Mouse (Mus musculus) bone marrow, adult 2 months (tissue): ENCODE results near the gene Trim56. TPM values are rescaled to one million over a fixed set of nuclear protein-coding genes. Genes with fewer than 3 reads are reported as not detected.
"Not testable (repeated sequence)": the region's sequence is repeated elsewhere in the genome, so short reads cannot be mapped to it uniquely, and the experiment has no call there.

Experiments used
- H3K27ac ChIP-seq: fragments of 200-500 bp; 2 replicates; pipeline ENCODE4 v1.5.1; 2012; ENCODE audit warnings: low read depth, mild to moderate bottlenecking, control low read depth, inconsistent platforms, low read length; ENCODE audit not compliant: control insufficient read depth, poor library complexity, insufficient read depth
- H3K4me1 ChIP-seq: fragments of 200-500 bp; 2 replicates; pipeline ENCODE4 v1.6.1; 2011; ENCODE audit warnings: low read length; ENCODE audit not compliant: control insufficient read depth, insufficient read depth
- H3K4me3 ChIP-seq: fragments of 200-500 bp; replicated peaks from 2 replicates; pipeline ENCODE3; 2011; ENCODE audit warnings: mild to moderate bottlenecking, low read depth, low read length, control low read depth; ENCODE audit not compliant: control insufficient read depth
- CTCF ChIP-seq: fragments of 200-500 bp; IDR thresholded peaks from 2 replicates; pipeline ENCODE4 v1.5.1; 2011; ENCODE audit warnings: low read length, control low read depth; ENCODE audit not compliant: control insufficient read depth, insufficient read depth
- POLR2A ChIP-seq: fragments of 200-500 bp; IDR thresholded peaks from 2 replicates; pipeline ENCODE4 v1.6.1; 2011; ENCODE audit warnings: low read depth, mild to moderate bottlenecking, control low read depth, low read length, borderline replicate concordance; ENCODE audit not compliant: control insufficient read depth
- WGBS: fragments of 180-500 bp; shearing (Covaris S2); methylation state at CpG from one replicate; pipeline ENCODE4 v1.1.7; 2018; 5-methylcytosine and 5-hydroxymethylcytosine counted together
- polyA plus RNA-seq: library from polyadenylated mRNA; stranded (reverse); fragments of >200 nt; gene quantifications from 2 replicates; pipeline ENCODE4 v1.2.4, GENCODE M21; 2011; ENCODE audit warnings: low replicate concordance; ENCODE audit not compliant: missing spikeins, insufficient read depth, insufficient read length

Gene Trim56
- polyA plus RNA-seq, 1 experiment = 31.3 TPM

- Histone ChIP-seq H3K4me3 (no peak overlapping the region), H3K4me1 (peaks cover 1% of the 10 kb centered on the region), H3K27ac (no peak overlapping the region)
- WGBS = 34% methylated on average over 11 of the region's 11 CpGs
- no peak for TF ChIP-seq CTCF
- TF ChIP-seq POLR2A = no peak
Observed at GRCm38 (mm10) chr5:137134959-137135358, 18.9 kb upstream of the Trim56 start.

GRCm38 (mm10) chr5:137131490-137131889, 15.5 kb upstream of the Trim56 start:
- Histone ChIP-seq H3K27ac (no peak overlapping the region), H3K4me3 (no peak overlapping the region), H3K4me1 (peaks cover 1% of the 10 kb centered on the region)
- 0% methylated on average over 3 of the region's 3 CpGs for WGBS
- TF ChIP-seq CTCF (peak; percentile 90), POLR2A (no peak)

- H3K27ac ChIP-seq = no peak overlapping the region
- TF ChIP-seq CTCF (no peak), POLR2A (no peak)
- H3K4me3 ChIP-seq = no peak overlapping the region
- WGBS = 42% methylated on average over 5 of the region's 5 CpGs
- peaks cover 1% of the 10 kb centered on the region for H3K4me1 ChIP-seq
Observed at GRCm38 (mm10) chr5:137129281-137129680, 13.3 kb upstream of the Trim56 start.

GRCm38 (mm10) chr5:137123516-137123915, 7.5 kb upstream of the Trim56 start:
- TF ChIP-seq POLR2A = no peak
- no peak for TF ChIP-seq CTCF
- Histone ChIP-seq H3K4me1 (no peaks in the 10 kb centered on the region), H3K27ac (no peak overlapping the region), H3K4me3 (no peak overlapping the region)
- 67% methylated on average over 4 of the region's 4 CpGs for WGBS

- Histone ChIP-seq H3K4me3 (no peak overlapping the region), H3K4me1 (no peaks in the 10 kb centered on the region), H3K27ac (no peak overlapping the region)
- 20% methylated on average over 14 of the region's 14 CpGs for WGBS
- TF ChIP-seq POLR2A (no peak), CTCF (peak; percentile 91)
Observed at GRCm38 (mm10) chr5:137122686-137123193, 6.7 kb upstream of the Trim56 start.

- 69% methylated on average over 4 of the region's 4 CpGs for WGBS
- Histone ChIP-seq H3K4me3 (no peak overlapping the region), H3K27ac (no peak overlapping the region), H3K4me1 (no peaks in the 10 kb centered on the region)
- TF ChIP-seq CTCF (no peak), POLR2A (no peak)
Observed at GRCm38 (mm10) chr5:137121280-137121679, 5.3 kb upstream of the Trim56 start.

GRCm38 (mm10) chr5:137118878-137119277, 2.9 kb upstream of the Trim56 start:
- 89% methylated on average over 4 of the region's 4 CpGs for WGBS
- peaks cover 3% of the 10 kb centered on the region; the same call in 1 of the 2 replicates for H3K4me1 ChIP-seq
- H3K4me3 ChIP-seq = no peak overlapping the region
- H3K27ac ChIP-seq = no peak overlapping the region
- TF ChIP-seq CTCF = no peak
- no peak for TF ChIP-seq POLR2A

GRCm38 (mm10) chr5:137117994-137118393, 2.0 kb upstream of the Trim56 start:
- not testable (repeated sequence) for H3K4me1 ChIP-seq, H3K27ac ChIP-seq, H3K4me3 ChIP-seq
- WGBS = 86% methylated on average over 3 of the region's 3 CpGs

- peak overlapping the region; percentile 95; the same call in 1 of the 2 replicates for H3K27ac ChIP-seq
- TF ChIP-seq POLR2A (no peak), CTCF (no peak)
- H3K4me1 ChIP-seq = peaks cover 3% of the 10 kb centered on the region; the same call in 1 of the 2 replicates
- no peak overlapping the region for H3K4me3 ChIP-seq
- WGBS = 47% methylated on average over 2 of the region's 2 CpGs
Observed at GRCm38 (mm10) chr5:137116987-137117386, 978 bp upstream of the Trim56 start.
